Mouse (Mus musculus) ES-E14 (cell line): ENCODE measurements at regions not wholly inside any gene's neighbourhood (a gene's known extent, or its start where the extent isn't known, plus 50 kb on each side); places are given as distances from the start of the nearest gene placed in this dataset.
A peak's percentile ranks its signal among the peaks of the same experiment; 100 is the strongest.

ENCODE experiments used
- DNase-seq: peaks from one replicate; pipeline ENCODE4 v3.0.0-alpha.2; 2013; ENCODE audit warnings: low read depth, low spot score
- H3K27ac ChIP-seq: 2 replicates; pipeline ENCODE4 v1.5.1; 2012; ENCODE audit warnings: low read depth, mild to moderate bottlenecking, low read length, moderate library complexity, mixed read lengths; ENCODE audit not compliant: poor library complexity, insufficient read depth, severe bottlenecking
- H3K36me3 ChIP-seq: 2 replicates; pipeline ENCODE4 v1.6.1; 2012; ENCODE audit warnings: mild to moderate bottlenecking, low read length, moderate library complexity, mixed read lengths; ENCODE audit not compliant: control insufficient read depth, poor library complexity, insufficient read depth, severe bottlenecking
- H3K4me1 ChIP-seq, 2 experiments: fragments of 150-350 bp in 1 of 2; sonication (generic) in 1 of 2; 2 replicates each; pipeline ENCODE4 v1.6.1; 2012; ENCODE audit warnings: low read length in 2 of 2, mild to moderate bottlenecking in 1 of 2, mixed read lengths in 1 of 2; ENCODE audit not compliant: control insufficient read depth in 2 of 2, insufficient read depth in 2 of 2, poor library complexity in 1 of 2
- H3K4me3 ChIP-seq, 2 experiments: fragments of 150-350 bp in 1 of 2; sonication (generic) in 1 of 2; 2 replicates each; pipeline ENCODE4 v1.5.1; 2012; ENCODE audit warnings: low read length in 2 of 2, low read depth in 1 of 2, mild to moderate bottlenecking in 1 of 2, mixed read lengths in 1 of 2; ENCODE audit not compliant: insufficient read depth in 1 of 2, poor library complexity in 1 of 2, severe bottlenecking in 1 of 2
- H3K9ac ChIP-seq: 2 replicates; pipeline ENCODE4 v1.6.1; 2012; ENCODE audit warnings: low read depth, mild to moderate bottlenecking, low read length, mixed read lengths; ENCODE audit not compliant: poor library complexity, insufficient read depth, severe bottlenecking
- H3K9me3 ChIP-seq: fragments of 150-350 bp; sonication (generic); 2 replicates; pipeline ENCODE4 v1.6.1; 2012; ENCODE audit warnings: low read depth, mild to moderate bottlenecking, low read length; ENCODE audit not compliant: control insufficient read depth, insufficient read depth
- CHD2 ChIP-seq: IDR thresholded peaks from 2 replicates; pipeline ENCODE4 v1.6.1; 2014; ENCODE audit warnings: mild to moderate bottlenecking, low read depth, low read length, inconsistent platforms
- HCFC1 ChIP-seq: IDR thresholded peaks from 2 replicates; pipeline ENCODE4 v1.6.1; 2012; ENCODE audit warnings: low read length, inconsistent platforms, borderline replicate concordance; ENCODE audit not compliant: insufficient read depth
- MAFK ChIP-seq: IDR thresholded peaks from 2 replicates; pipeline ENCODE4 v1.6.1; 2014; ENCODE audit warnings: mild to moderate bottlenecking, low read depth, low read length, inconsistent platforms; ENCODE audit not compliant: insufficient read depth
- ZC3H11A ChIP-seq: IDR thresholded peaks from 2 replicates; pipeline ENCODE4 v1.6.1; 2012; ENCODE audit warnings: low read depth, mild to moderate bottlenecking, inconsistent platforms, low read length, borderline replicate concordance
- ZNF384 ChIP-seq: IDR thresholded peaks from 2 replicates; pipeline ENCODE4 v1.6.1; 2012; ENCODE audit warnings: low read depth, low read length, inconsistent platforms
- in situ Hi-C, 2 experiments: fragments of 600-800 bp; cut with MboI; formaldehyde crosslinking; loops; one replicate each; pipeline ENCODE4 v1.15.1; 2025; ENCODE audit warnings: low sequenced_read_pairs in 2 of 2, inconsistent platforms in 1 of 2; ENCODE audit not compliant: unreplicated experiment in 2 of 2

DNA sequence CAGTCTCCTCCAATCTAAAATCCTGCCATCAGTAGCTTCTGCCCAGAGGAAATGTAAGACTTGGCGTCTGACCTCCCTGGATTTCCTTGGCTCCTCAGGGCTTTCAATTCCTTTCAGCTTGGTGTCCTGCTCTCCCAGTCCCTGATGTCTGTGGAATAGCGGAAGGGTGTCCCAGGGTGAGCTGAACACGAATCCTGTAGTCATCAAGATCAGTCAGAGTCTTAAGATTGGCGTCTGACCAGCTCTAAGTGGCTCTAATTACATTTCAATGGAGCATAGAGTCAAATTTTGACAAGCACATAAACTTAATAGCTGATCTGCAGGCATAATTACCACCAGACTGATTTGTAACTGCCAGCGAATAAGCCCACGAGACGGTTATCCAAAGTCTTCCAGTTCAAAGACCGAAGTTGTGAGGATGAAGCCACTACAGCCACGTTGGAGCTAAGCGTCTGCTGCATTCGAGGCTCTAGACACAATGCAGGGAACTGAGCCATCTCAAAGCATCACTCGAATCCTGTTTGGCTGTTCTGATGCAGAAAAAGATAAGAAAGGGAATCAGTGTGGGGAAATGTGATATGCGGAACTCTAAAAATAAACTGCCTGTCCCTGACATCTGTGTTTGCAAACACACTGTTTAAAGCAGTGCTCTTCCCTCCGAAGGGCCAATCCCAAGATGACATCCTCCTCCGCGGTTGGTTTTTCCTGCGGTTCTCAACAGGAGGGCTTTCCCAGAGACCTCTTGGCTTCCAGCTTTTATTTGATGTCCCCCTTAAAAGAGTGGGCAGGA, 143.3 kb downstream of the Kdr start:
- peak overlapping the region in 1 of 2 experiments; percentile 28; a peak in 2 of 4 replicates for H3K4me3 ChIP-seq

DNA sequence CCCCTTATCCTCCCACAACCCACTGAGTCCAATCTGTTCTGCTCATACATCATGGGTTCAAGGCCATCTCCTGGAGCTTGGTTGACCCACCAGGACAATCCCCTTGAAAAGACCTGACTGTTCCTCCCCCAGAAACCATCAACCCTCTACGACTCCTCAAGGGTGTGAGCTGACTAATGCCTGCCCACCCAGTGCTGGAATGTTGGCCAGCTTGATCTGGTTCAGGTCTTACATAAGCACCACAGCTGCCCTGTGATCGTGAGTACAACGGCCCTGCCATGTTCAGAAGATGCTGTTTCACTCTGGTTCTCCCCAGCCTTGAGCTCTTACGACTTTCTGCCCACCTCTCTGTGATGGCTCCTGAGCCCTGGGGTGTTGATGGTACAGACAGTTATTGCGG, 145.9 kb downstream of the Kdr start:
- Histone ChIP-seq H3K9me3 (no peaks in the 10 kb centered on the region), H3K4me1 (no peaks in the 10 kb centered on the region), H3K36me3 (no peaks in the 10 kb centered on the region), H3K4me3 (no peak overlapping the region), H3K9ac (no peak overlapping the region), H3K27ac (no peak overlapping the region)
- in situ Hi-C loops = loop anchor here in 1 of 2 experiments (25.0 kb wide), 1 partner anchor 620 kb away; no protein-coding TSS in a partner anchor
- TF ChIP-seq ZC3H11A = no peak
- no peak for TF ChIP-seq HCFC1
- DNase-seq = no peak

More for the DNA sequence above, 143.3 kb downstream of the Kdr start:
- Histone ChIP-seq H3K36me3 (no peaks in the 10 kb centered on the region), H3K4me1 (no peaks in the 10 kb centered on the region), H3K9me3 (no peaks in the 10 kb centered on the region), H3K27ac (no peak overlapping the region), H3K9ac (no peak overlapping the region)
- TF ChIP-seq CHD2 (no peak), MAFK (no peak), ZC3H11A (no peak), ZNF384 (no peak), HCFC1 (no peak)
- in situ Hi-C loops = loop anchor here in 1 of 2 experiments (25.0 kb wide), 1 partner anchor 623 kb away; no protein-coding TSS in a partner anchor
- DNase-seq = no peak

DNA sequence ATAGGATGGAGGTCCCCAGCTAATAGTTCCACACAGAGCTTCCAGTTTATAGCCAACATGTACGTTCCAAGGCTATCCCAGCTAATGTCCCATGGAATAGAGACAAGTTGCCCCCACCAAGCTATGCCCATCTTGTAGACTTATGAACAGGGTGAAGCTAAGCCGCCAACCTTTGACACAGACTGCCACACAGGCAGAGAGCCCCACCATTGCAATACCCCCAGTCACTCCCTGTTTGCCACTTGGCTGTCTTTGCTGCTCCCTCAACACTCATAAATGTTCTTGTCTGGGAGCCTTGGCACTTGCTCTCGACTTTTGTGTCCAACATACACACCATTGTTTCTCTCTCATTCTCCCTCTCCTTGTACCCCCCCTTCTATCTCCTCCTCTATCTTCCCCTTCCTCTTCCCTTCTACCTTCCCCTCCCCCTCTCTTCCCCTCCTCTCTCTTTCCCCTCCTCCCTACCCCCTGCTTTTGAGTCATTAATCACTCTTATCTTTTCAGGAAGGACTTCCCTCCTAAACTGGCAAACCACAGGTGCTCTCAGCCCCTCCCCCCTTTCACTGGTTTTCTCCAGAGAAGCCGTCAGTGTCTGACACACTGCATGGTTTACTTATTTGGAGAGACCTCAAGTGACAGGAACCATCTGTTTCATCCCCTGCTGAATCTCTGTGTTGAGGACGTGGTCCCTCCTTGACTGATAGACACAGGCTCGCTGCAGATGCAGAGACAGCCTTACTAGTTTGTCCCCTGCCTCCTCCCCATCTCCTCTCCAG, 148.2 kb downstream of the Kdr start:
- no peaks in the 10 kb centered on the region for H3K36me3 ChIP-seq
- DNase-seq = no peak
- no peak overlapping the region for H3K27ac ChIP-seq
- no peaks in the 10 kb centered on the region for H3K4me1 ChIP-seq
- TF ChIP-seq HCFC1 (no peak), ZC3H11A (no peak), MAFK (no peak), ZNF384 (no peak), CHD2 (no peak)
- H3K9me3 ChIP-seq = no peaks in the 10 kb centered on the region
- in situ Hi-C loops = loop anchor here in 1 of 2 experiments (25.0 kb wide), 1 partner anchor 618 kb away; no protein-coding TSS in a partner anchor
- H3K4me3 ChIP-seq = no peak overlapping the region
- no peak overlapping the region for H3K9ac ChIP-seq

DNA sequence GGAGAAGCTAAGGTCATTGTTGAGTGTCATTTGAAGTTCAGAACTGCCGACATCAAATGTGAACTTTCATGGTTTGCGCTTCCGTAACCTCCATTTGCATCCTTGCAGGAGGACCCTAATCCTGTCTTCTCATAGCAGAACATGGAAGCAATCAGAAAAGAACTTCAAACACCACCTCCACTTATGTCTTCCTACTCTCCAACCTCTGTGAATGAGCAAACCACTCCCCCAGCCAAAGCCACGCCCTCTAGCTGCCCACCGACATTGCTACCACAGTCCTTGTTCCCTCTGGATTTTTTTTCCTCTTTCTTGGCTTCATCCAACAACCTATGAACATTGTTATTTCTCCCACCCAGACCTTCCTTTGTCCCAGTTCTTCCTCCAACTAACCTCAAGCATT, 149.9 kb downstream of the Kdr start:
- no peak for DNase-seq
- Histone ChIP-seq H3K36me3 (no peaks in the 10 kb centered on the region), H3K4me3 (no peak overlapping the region), H3K9ac (no peak overlapping the region), H3K27ac (no peak overlapping the region), H3K9me3 (no peaks in the 10 kb centered on the region), H3K4me1 (no peaks in the 10 kb centered on the region)
- in situ Hi-C loops = loop anchor here in 1 of 2 experiments (25.0 kb wide), 1 partner anchor 616 kb away; no protein-coding TSS in a partner anchor
- TF ChIP-seq ZC3H11A (no peak), CHD2 (no peak), MAFK (no peak), HCFC1 (no peak)
